Mouse (Mus musculus): Measurements from ENCODE around the gene Gsg1l.

DNA sequence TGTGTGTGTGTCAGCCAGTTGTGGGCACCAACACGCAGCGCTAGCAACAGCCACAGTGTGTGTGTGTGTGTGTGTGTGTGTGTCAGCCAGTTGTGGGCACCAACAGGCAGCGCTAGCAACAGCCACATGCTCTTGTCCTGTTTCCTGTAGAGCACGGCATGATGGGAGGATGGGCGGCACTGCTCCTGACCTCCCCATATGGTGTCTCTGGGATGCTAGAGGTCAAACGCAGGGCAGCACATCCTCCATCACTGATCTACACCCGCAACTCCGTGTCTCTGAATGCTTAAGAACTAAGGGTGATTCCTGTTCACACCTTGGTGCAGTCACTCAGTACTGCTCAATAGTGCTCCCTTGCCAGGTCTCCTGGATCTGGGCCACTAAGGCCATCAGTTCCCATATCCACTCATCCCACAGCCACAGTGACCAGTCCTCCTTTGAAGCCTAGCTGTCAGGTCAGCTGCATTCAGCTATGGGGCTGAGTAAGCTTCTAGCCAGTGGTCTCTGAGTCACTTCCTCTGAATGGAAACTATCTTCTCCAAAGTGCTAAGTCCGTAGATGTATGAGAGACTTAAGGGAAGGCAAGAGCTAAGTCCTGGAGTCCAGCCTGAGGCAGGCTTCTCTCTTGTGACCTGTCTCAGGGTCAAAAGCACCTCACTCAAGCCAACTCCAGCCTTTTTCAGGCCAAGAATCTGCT, 15.2 kb upstream of the Gsg1l start:
- TF ChIP-seq POLR2A (IDR thresholded peaks at IDR 0.05; ENCODE audit: borderline replicate concordance, control insufficient read depth, low read depth, low read length) (no peak), CTCF (IDR thresholded peaks at IDR 0.05; ENCODE audit: control insufficient read depth, insufficient read depth, low read length) (no peak)
